Mouse (Mus musculus) adrenal gland, adult 8-10 months (tissue): ENCODE measurements at regions not wholly inside any gene's neighbourhood (a gene's known extent, or its start where the extent isn't known, plus 50 kb on each side); places are given as distances from the start of the nearest gene placed in this dataset.
A peak's percentile ranks its signal among the peaks of the same experiment; 100 is the strongest.

ENCODE experiments used
- DNase-seq: peaks from one replicate; pipeline ENCODE4 v3.0.0; 2022

DNA sequence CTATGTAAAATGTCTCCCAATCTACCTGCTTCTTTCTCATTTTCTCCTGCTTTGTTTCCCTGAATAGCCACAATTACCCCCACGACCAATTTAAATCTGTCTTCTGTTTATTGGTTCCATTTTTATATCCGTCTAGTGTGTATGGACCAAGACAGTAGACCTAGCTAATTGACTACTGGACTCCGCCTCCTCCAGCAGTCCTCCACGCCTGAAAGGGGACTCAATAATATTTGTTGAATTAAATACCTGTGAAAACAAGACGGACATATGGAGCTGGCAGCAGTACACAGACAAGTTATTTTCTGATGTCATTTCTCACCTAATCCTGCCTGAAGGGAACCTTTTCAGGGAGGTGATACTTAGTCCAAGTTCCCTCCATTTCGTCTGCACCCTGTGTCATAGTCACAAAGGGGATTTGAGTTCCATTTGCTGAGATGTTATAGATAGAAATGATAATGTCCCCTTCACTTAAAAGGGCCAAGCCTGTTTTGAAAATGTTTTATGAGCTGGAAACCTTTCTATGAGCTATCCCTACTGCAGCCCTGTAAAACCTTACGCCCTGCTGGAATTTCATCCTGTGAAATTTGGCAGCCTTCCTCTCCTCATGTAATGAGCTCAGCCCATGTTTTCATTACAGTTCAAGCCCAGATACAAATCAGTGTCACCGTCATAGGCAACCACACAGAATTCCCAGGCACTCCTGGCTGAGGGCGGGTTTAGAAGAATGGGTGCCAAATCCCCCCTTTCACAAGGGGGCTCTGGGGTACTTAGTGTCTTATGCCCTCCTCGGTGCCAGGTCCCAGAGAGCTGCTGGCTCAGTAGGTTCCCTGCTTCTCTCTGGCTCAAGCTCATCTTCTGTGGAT, 391.1 kb upstream of the Id4 start:
- no peak for DNase-seq

GRCm38 (mm10) chr13:47872645-47873044, 388.4 kb upstream of the Id4 start:
- DNase-seq: no peak

GRCm38 (mm10) chr13:47892569-47892968, 368.5 kb upstream of the Id4 start:
- no peak for DNase-seq

GRCm38 (mm10) chr13:47894331-47894730, 366.7 kb upstream of the Id4 start:
- peak; percentile 32 for DNase-seq

DNA sequence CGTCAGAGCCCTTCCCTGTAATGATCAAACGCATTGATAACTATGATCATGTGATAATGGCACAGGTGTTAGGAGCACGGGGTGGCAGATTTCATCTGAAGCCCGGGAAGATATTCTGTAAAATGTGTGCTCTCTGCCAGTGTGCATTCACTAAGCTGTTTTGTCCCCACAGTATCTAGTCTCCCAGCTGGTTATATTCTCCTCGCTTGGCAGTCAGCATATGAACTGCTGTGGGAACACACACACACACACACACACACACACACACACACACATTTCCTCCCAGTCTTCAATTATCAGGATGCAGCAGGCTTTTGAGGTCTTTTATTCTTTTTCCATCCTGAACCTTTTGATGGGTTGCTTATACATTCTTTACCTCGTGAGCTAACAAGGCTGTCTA, 365.8 kb upstream of the Id4 start:
- DNase-seq: no peak

- DNase-seq: no peak
Observed at GRCm38 (mm10) chr13:47896646-47897045, 364.4 kb upstream of the Id4 start.

GRCm38 (mm10) chr13:47909851-47910530, 351.0 kb upstream of the Id4 start:
- DNase-seq: peak; percentile 24

- DNase-seq: no peak
Observed at GRCm38 (mm10) chr13:47910531-47910910, 350.5 kb upstream of the Id4 start.

DNA sequence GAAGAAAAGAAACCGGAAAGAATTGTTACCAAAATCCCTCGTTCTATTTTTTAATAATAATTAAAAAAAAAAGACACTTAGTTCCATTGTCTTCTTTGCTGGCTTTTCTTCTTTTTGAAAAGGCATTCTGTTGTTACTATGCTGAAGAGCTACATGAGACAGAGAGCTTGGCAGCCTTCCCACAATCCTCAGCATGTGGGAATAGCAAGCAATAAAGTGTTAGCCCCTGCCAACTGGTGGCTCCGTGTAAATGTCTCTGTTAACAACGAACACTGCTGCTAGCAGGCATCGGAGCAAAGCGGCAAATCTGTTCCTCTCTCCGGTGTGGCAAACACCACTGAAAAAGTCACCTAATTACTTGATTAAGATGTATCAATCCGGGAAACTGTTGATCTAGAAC, 344.6 kb upstream of the Id4 start:
- no peak for DNase-seq

DNA sequence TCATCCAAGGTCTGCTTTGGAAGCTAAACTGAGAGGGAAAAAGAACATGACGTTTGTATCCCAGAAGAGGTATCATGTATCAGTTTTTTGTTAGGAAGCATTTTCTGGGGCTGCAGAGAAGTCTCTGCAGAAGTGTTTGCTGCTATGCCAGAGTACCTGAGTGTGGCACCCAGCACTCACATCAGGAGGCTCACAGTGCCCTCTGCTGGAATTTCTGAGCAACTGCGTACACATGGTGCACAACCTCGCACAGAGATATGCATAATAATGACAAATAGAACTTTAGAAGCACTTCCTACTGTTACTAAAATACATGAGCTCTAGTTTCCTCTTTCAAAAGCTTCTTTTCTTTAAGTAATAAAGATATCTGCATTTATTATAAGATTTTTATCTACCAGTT, 343.7 kb upstream of the Id4 start:
- no peak for DNase-seq

DNA sequence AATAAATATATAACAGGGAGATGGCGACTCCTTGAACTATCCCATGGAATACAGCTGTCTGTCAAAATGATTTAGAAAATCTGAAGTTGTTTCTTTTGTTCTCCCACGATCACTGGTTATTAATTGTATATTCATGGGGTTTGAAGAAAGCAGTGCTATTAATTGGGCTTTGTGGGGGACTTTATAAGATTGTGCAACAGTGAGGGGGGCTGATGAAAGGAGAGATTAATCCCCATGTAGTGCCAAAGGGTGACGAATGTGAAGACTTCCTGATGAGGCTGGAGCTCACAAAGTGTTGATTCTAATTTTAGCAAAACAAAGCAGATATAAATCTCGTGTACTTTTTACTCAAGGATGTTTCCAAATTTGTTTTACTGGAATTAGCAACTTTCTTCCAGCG, 340.0 kb upstream of the Id4 start:
- no peak for DNase-seq

GRCm38 (mm10) chr13:47940696-47941095, 320.3 kb upstream of the Id4 start:
- no peak for DNase-seq

DNA sequence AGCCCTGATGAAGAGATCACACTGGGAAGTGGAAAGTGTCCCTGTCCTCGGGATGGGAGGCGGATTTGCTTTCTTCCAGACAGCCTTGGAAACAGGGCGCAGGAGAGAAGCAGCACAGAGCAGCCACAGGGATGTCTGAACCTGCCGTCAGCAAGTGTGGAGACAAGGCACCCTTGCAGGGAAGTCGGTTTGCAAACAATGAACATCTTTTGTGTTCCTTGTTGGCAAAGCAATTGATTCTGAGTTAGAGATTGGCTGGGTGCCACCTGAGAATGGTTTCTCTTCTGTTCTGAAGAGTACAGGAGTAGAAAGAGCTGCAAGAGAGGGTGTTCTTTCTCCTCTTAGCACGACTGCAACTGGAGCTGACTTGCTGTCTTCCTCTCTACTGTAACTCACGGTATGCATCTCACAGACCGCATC, 318.6 kb upstream of the Id4 start:
- DNase-seq: no peak

DNA sequence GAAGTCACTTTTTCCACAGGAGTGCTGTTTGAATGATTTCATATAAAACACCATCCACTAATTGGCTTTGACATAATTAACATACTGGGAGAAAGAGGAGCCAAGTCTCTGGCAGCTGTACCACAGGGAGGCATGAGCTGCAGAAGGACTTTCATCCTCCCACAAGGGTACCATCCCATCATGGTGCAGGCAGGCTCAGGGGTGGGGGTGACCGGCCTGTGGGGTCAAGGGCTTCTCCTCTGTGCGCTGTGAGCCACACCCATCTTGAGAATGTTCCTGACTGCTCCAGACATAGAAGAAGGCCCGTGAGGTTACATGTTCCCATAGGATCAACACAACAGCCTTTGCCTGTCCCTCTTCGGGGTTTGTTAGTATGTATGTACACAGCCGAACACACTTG, 317.4 kb upstream of the Id4 start:
- DNase-seq: no peak

DNA sequence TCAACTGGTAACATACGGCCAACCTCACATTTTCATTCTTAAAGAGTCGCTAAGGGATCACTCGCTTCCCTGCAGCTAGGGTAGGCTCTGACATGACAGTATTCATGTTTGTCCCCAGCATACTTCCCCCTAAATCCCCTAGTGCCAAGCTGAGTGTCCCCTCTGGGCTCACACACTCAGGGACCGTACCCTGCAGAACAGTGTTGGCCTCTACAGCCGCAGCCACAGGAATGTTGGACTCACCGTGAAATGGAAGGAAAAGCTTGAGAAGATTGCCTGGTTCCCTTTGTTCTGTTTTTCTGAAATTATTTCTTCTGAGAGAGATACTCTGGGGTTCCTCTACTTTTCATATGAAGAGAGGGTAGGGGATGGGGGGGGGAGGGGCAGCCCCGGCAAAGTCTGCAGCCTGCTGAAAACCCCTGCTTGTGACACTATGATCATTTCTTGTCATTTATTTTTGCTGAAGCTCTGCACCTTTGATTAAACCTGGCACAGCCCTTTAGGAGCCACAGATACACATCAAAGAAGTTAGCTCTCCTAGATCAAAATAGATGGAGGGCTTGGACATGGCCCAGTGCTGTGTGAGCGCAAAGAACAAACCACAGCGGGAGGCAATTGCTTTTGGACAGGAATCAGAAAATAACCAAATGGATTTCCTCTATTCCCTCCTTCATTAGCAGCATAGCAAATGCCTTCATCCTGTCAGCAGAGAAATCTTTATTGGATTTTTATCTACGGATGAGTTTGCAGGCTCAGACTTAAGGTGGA, 312.7 kb upstream of the Id4 start:
- DNase-seq: no peak

DNA sequence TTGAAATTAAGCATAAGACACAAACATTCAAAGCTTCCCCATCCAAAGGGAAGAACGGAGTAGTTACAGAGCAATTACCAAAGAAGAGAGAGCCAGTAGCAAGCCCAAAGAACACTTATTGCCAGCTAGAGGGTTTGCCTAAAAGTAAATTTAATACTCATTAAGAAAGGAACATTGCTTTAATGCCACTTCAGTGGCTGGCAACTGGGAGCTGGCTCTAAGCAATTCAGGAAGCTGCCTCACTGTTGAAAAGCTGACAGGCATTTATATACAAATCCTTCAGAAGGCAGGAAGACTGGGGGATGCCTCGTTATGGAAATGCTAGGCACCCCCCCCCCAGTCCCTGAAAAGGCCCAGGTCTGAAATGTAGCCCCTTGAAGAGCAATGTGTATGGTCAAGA, 310.6 kb upstream of the Id4 start:
- no peak for DNase-seq

GRCm38 (mm10) chr13:47951043-47951442, 310.0 kb upstream of the Id4 start:
- DNase-seq: no peak

DNA sequence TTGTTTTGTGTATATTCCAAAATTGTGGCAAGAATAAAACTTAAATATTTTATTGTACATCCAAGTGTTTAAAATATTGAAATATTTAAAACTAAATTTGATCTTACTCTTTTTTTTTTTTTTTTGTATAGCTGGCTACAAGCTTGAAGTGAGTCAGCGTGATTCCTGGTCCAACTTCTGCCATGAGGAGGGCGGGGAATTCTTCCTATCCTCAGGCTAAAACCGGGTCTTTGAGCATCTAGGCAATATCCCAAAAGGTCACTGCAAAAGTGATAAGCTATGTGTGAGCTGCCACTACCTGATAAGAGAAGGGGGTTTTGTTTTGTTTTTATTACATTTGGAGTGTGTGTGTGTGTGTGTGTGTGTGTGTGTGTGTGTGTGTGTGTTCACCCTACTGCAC, 308.1 kb upstream of the Id4 start:
- no peak for DNase-seq

- no peak for DNase-seq
Observed at GRCm38 (mm10) chr13:47953776-47954175, 307.3 kb upstream of the Id4 start.

DNA sequence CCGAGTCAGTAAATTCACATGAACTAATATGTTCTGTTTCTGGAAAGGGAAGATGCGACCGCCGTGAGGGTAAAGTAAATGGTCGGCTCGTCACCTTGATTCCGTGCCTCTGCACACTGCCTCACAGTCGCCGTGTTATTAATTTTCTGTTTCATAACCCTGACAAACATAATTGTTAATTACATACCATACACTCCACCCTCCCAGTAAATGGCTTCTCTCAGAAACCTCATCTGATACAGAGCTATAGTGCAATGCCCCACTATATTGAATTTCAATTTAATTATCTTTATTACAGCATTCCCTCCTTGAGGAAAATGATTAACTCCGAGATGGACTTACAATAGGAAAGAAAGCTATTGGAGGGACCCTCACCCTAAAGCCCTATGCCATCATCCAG, 305.5 kb upstream of the Id4 start:
- DNase-seq: no peak

- no peak for DNase-seq
Observed at GRCm38 (mm10) chr13:47957662-47958061, 303.4 kb upstream of the Id4 start.

- no peak for DNase-seq
Observed at GRCm38 (mm10) chr13:47974216-47974615, 286.8 kb upstream of the Id4 start.

GRCm38 (mm10) chr13:47974756-47975515, 286.1 kb upstream of the Id4 start:
- no peak for DNase-seq
